Mouse (Mus musculus): ENCODE measurements at regions not wholly inside any gene's neighbourhood (a gene's known extent, or its start where the extent isn't known, plus 50 kb on each side); places are given as distances from the start of the nearest gene placed in this dataset.

DNA sequence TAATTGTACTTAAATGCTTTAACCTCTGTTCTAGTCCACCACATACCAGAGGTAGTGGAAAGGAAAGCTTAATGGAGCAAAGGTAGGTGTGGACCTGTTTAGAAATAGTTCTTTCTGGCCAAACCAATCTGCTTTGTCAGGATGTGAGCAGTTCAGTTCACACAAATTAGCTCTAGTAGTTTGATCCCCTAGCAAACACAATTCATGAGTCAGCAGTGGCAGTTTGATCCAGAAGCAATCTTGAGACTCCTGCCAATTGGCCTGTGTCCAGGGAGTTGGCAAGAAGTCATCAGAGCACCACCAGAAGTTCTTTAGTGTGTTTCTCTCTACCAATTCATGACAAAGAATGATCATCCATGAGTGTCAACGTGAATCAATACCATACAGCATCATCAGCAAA is 195.0 kb upstream of the Ptchd4 start:
- no peaks in the 10 kb centered on the region for H3K4me1 ChIP-seq (ENCODE audit: control insufficient read depth, insufficient read depth, low read length)
- no peak overlapping the region for H3K9ac ChIP-seq (ENCODE audit: low read depth, low read length)
- H3K4me2 ChIP-seq: no peak overlapping the region
- H3K9me3 ChIP-seq (replicated peaks; ENCODE audit: control insufficient read depth, low read length): no peaks in the 10 kb centered on the region
- H3K4me3 ChIP-seq (ENCODE audit: low read depth, low read length): no peak overlapping the region
- 82% methylated on average over 1 of the region's 1 CpGs for WGBS (ENCODE audit: insufficient replicate concordance)
- no peak for ATAC-seq (replicated peaks; ENCODE audit: insufficient number of reproducible peaks, low FRiP score, low TSS enrichment)
- no peaks in the 10 kb centered on the region for H3K27me3 ChIP-seq (ENCODE audit: control insufficient read depth, insufficient read depth, low read length)
- no peak overlapping the region for H3K27ac ChIP-seq (ENCODE audit: low read depth, low read length)
- H3K36me3 ChIP-seq (ENCODE audit: control insufficient read depth, insufficient read depth, low read length): no peaks in the 10 kb centered on the region

DNA sequence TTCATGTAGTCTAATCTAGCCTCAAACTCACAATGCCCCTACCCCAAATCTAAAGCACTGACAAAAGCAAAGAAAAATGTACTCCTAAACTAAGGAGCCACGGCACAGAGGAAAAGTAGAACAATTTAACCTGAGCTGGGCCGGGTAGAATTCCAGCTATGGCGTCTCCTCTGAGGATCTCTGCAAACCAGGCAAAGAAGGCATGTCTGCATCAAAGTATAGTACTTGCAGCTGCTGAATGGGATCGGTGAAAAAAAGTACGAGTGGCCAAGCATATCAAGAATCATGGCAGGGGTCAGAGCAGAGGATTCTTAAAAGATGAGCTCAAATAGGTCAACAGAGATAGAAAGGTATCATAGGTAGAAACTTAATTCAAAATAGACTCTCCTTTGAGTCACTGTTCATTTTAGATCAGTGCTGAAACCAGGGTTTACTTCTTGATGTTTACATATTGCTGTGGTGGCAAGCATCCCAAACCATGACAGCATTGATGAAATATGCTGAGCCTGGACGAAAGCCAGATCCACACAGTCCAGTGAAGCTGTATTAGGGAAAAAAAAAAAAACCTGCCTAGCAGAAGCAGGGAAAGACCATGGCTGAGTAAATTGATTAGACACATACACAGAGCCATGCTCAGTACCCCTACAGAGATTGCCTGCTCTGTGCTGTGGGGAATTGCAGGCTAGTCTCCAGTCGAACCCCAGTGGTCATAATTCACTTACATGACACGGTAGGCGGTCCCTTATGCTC is 189.1 kb upstream of the Ptchd4 start:
- peak; percentile 67; the same call in 1 of the 2 replicates for ATAC-seq (replicated peaks; ENCODE audit: insufficient number of reproducible peaks, low FRiP score, low TSS enrichment)
- Histone ChIP-seq H3K27ac (ENCODE audit: low read depth, low read length) (no peak overlapping the region), H3K4me3 (ENCODE audit: low read depth, low read length) (no peak overlapping the region), H3K36me3 (ENCODE audit: control insufficient read depth, insufficient read depth, low read length) (no peaks in the 10 kb centered on the region), H3K9me3 (replicated peaks; ENCODE audit: control insufficient read depth, low read length) (no peaks in the 10 kb centered on the region), H3K4me2 (no peak overlapping the region), H3K9ac (ENCODE audit: low read depth, low read length) (no peak overlapping the region), H3K27me3 (ENCODE audit: control insufficient read depth, insufficient read depth, low read length) (no peaks in the 10 kb centered on the region), H3K4me1 (ENCODE audit: control insufficient read depth, insufficient read depth, low read length) (no peaks in the 10 kb centered on the region)
- 60% methylated on average over 9 of the region's 9 CpGs for WGBS (ENCODE audit: insufficient replicate concordance)

DNA sequence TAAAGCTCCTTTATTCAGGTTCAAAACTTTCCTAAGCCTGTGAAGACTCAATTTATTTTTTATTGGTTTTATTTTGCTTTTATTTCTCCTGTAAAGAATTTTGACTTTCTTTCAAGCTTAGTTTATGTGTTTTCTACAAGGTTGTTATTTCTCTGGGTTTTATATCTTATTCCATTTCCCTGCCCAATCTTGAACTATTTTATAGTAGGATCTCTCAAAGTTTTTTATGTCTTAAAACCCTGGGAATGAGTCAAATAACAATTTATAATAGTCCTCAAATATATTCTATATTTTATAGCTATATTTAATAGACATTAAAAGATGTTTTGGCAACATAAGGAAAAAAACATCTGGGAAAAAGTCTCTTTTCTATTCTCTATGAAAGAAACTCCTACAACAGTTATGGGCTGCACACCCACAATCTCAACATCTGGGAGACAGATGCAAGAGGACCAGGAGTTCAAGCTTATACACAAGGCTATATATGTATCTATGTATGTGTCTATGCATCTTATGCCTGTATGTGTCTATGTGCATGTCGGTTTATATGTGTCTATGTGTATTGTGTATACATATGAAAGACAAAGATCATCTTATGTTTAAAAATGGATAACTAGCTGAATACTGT is 146.2 kb upstream of the Ptchd4 start:
- no peak overlapping the region for H3K9ac ChIP-seq (ENCODE audit: low read depth, low read length)
- no peaks in the 10 kb centered on the region for H3K4me1 ChIP-seq (ENCODE audit: control insufficient read depth, insufficient read depth, low read length)
- ATAC-seq (replicated peaks; ENCODE audit: insufficient number of reproducible peaks, low FRiP score, low TSS enrichment): no peak
- no peak overlapping the region for H3K27ac ChIP-seq (ENCODE audit: low read depth, low read length)
- no peak overlapping the region for H3K4me3 ChIP-seq (ENCODE audit: low read depth, low read length)
- 80% methylated on average over 1 of the region's 1 CpGs for WGBS (ENCODE audit: insufficient replicate concordance)
- H3K27me3 ChIP-seq (ENCODE audit: control insufficient read depth, insufficient read depth, low read length): no peaks in the 10 kb centered on the region
- H3K9me3 ChIP-seq (replicated peaks; ENCODE audit: control insufficient read depth, low read length): no peaks in the 10 kb centered on the region
- H3K4me2 ChIP-seq: no peak overlapping the region
- H3K36me3 ChIP-seq (ENCODE audit: control insufficient read depth, insufficient read depth, low read length): no peaks in the 10 kb centered on the region

DNA sequence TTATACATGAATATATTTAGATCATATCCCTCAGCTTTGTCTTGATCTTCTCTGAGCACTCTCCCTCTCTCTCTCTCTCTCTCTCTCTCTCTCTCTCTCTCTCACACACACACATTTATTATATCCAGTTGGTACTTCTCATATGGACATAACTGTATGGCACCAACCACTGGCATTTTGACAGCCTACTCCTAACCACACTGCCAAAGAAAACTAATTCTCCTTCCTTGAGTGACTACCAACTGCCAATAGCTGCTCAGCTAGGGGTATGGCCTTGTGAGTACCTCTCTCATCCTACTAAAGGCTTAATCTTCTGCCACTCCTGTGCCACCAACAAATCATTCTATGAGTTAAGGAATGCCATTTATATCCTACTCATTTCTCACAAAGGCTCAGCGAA is 127.2 kb upstream of the Ptchd4 start:
- Histone ChIP-seq H3K27ac (ENCODE audit: low read depth, low read length) (no peak overlapping the region), H3K9me3 (replicated peaks; ENCODE audit: control insufficient read depth, low read length) (no peaks in the 10 kb centered on the region), H3K4me3 (ENCODE audit: low read depth, low read length) (no peak overlapping the region), H3K36me3 (ENCODE audit: control insufficient read depth, insufficient read depth, low read length) (no peaks in the 10 kb centered on the region), H3K27me3 (ENCODE audit: control insufficient read depth, insufficient read depth, low read length) (no peaks in the 10 kb centered on the region), H3K4me2 (no peak overlapping the region), H3K9ac (ENCODE audit: low read depth, low read length) (no peak overlapping the region), H3K4me1 (ENCODE audit: control insufficient read depth, insufficient read depth, low read length) (no peaks in the 10 kb centered on the region)
- no peak for ATAC-seq (replicated peaks; ENCODE audit: insufficient number of reproducible peaks, low FRiP score, low TSS enrichment)
- WGBS (ENCODE audit: insufficient replicate concordance): 89% methylated on average over 1 of the region's 1 CpGs

DNA sequence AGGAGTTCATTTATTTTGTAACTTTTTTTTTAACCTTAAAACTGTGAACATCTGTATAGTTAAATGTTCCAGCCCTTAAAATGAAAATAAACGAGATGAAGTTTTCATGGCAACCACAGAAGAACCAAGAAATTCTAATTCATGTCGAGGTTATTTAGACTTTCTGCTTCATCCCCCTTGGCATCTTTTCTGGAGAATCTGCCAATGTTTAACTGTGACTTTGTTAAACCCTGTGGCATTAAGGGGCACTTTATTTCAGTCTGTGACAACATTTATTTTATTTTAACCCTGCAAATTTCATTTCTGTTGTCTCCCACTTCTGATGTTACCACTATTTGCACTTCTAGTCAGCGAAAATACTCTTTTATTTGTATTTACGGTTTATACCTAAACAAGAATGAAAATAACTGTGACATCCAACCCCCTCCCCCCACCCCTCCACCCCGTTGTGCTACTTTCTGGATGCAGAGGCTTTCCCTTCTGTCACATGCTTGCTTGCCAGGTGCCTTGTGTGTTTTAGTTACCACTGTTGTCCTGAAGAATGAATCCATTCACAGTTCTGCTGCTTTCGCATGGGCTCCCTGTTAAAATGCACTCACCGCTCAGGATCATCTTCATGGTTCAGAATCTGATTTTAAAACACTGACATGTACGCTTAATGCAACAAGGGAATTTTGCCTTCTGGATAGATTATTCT is 125.4 kb upstream of the Ptchd4 start:
- 77% methylated on average over 8 of the region's 8 CpGs for WGBS (ENCODE audit: insufficient replicate concordance)
- H3K9ac ChIP-seq (ENCODE audit: low read depth, low read length): no peak overlapping the region
- H3K4me2 ChIP-seq: no peak overlapping the region
- no peaks in the 10 kb centered on the region for H3K36me3 ChIP-seq (ENCODE audit: control insufficient read depth, insufficient read depth, low read length)
- H3K4me3 ChIP-seq (ENCODE audit: low read depth, low read length): no peak overlapping the region
- H3K4me1 ChIP-seq (ENCODE audit: control insufficient read depth, insufficient read depth, low read length): no peaks in the 10 kb centered on the region
- ATAC-seq (replicated peaks; ENCODE audit: insufficient number of reproducible peaks, low FRiP score, low TSS enrichment): no peak
- H3K9me3 ChIP-seq (replicated peaks; ENCODE audit: control insufficient read depth, low read length): no peaks in the 10 kb centered on the region
- H3K27ac ChIP-seq (ENCODE audit: low read depth, low read length): no peak overlapping the region
- no peaks in the 10 kb centered on the region for H3K27me3 ChIP-seq (ENCODE audit: control insufficient read depth, insufficient read depth, low read length)
